Mouse (Mus musculus) cerebellum, postnatal 25 days (tissue): ENCODE data around the gene Serinc4.
A peak's percentile ranks its signal among the peaks of the same experiment; 100 is the strongest.

Experiments
- DNase-seq, 2 experiments: peaks; one replicate each; pipeline ENCODE4 v3.0.0; 2021; ENCODE audit warnings: mixed read lengths in 2 of 2

The Serinc4 gene

DNA sequence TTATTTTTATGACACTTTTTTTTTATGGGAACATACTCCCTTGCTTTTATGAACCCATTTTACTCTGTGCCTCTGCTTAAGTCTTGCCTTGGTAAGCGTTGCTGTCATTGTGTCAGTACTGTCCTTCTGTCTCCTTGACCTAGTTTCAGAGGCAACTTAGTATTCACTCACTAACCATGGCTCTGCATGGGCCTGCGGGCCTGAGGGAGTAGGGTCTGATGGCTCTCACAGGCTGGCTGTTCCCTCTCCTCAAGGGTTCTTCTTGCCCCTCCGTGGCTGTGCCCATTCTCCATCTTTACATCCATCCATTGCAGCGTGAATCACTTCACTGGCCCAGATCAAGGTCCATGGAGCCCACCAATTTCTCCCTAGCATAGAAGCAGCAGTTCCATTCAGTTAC is 10.1 kb downstream of the Serinc4 start:
- no peak for DNase-seq

GRCm38 (mm10) chr2:121445117-121445516 is 11.5 kb downstream of the Serinc4 start:
- DNase-seq, result no peak

DNA sequence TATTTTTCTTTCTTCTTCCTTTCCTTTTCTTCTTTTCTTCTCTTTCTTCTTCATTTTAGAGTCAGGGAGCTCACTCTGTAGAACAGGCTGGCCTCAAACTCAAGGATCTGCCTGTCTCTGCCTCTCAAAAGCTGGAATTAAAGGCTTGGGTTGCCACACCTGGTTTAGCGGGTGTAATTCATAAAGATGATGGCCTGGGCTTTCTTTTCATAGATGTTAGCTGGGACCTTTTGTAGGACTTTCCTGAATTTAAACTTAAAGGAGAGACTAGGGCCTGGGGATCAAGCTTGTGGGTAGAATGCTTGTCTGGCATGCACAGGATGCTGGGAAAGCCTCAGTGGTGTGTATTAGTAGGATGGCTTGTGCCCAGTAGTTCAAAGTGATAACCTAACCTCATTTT is 12.4 kb downstream of the Serinc4 start, which contains the start of gene Ell3:
Ell3 (minus strand) TSS at position 101 of the 400 bp plus-strand sequence.
- no peak for DNase-seq

DNA sequence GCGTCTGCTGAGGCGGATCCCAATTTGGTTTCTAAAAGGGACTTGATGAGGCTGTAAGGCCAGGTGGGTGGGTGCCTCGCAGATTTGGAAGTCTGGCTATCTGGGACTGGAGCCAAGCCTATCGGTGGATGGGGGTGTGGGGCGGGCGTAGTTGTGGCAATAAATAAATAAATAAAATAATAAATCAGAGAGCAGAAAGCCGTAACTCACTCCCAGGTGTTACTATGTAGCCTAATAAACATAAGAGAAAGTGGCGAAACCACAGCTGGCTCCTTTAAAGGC is 13.6 kb downstream of the Serinc4 start:
- no peak for DNase-seq

- DNase-seq, result peak; percentile 62 to 76
These were observed 14.1 kb downstream of the Serinc4 start for GRCm38 (mm10) chr2:121442259-121443067.

- no peak for DNase-seq
These were observed 14.8 kb downstream of the Serinc4 start for GRCm38 (mm10) chr2:121441800-121442199.

- DNase-seq, result no peak
These were observed 15.6 kb downstream of the Serinc4 start for GRCm38 (mm10) chr2:121440834-121441605.

DNA sequence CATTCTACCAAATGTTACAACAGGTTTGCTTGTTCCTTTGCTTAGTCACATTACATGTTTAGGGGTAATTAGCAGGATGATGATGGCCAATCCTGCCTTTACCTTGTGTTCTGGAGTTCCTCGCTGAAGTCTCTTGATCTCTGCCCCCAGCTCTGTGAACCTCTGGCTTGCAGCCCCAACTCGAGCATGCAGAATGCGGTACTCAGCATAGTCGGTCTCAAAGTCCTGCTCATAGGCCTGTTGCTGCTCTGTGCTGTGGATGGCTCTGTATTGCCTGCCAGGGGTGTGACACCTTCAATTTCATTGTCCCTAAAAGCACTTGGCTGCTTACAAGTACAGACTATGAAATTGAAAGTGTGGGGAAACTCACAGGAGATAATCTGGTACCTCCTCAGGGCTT is 16.8 kb downstream of the Serinc4 start:
- DNase-seq, result no peak

- no peak for DNase-seq
These were observed 21.7 kb downstream of the Serinc4 start for GRCm38 (mm10) chr2:121434854-121435253.

GRCm38 (mm10) chr2:121425890-121426289 is 30.7 kb downstream of the Serinc4 start:
- no peak for DNase-seq

- no peak for DNase-seq
These were observed 33.4 kb downstream of the Serinc4 start for GRCm38 (mm10) chr2:121423166-121423565.

DNA sequence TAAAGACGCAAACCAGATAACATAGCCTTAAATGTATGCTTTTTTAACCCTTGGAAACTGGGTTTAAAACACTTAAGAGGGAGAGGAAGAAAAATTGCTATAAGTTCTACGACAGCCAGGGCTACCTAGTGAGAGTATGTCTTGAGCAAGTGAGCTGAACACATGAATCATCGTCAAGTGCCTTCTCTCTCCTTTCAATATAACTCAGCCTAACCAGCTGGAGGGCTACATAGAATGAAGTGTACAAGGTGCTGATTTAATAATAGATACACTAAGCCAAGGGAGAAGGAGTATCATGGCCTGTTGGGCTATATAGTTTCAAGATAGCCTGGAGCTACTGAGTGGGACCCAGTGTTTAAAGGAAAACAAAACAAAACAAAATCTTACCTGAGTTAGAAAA is 38.1 kb downstream of the Serinc4 start:
- DNase-seq, result no peak

DNA sequence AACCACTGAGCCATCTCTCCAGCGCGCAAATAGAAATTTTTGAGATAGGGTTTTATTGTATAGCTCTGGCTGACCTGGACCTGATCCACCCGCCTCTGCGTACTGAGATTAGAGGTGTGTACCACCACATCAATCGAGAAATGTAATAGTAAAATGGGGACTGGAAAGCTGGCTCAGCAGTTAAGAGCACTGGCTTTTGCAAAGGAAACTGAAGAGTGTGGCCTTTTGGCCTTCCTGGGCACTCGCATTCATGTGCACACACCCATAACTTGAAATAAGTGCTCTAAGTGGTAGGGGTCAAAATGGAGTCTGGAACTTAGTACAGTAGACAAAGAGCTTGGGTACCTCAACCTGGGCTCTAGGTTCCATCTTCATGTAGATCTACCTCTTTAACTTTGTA is 40.2 kb downstream of the Serinc4 start:
- no peak for DNase-seq

DNA sequence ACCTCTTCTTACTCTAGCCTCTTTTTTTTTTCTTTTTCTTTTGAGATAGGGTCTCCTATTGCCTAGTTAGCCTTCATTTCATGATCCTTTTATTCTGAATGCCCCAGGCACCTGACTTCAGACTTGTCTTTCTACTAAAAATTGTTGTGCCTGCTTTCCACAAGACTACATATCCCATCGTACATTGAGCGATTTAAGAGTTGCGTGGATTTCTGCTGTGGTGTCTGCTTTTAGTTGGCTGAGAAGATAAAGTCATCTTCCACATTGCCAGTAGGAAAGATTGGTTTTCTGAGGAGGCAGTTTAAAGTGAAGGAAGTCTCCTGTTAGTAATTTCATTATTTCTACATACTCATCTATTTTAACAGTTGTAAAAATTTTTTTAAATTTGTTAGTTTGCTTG is 41.0 kb downstream of the Serinc4 start:
- DNase-seq, result no peak

DNA sequence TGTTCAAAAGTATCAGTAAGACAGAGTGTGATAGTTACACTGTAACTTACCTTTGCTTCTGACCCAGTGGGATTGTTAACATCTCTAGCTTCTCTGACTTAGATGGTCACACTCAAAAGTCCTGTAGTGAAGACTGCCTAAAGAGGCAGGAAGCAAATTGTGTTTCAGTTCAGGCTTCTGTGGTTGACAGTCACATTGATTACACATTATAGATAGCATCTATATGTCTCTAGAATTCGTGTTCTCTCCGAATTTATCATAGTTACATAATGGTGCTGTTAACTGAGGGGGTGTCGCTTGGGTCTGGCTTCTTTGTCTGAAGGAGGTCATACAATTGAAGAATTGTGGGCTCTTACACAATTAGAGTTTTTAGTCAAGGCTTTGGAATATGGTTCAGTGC is 41.5 kb downstream of the Serinc4 start:
- DNase-seq, result no peak

- DNase-seq, result no peak
These were observed 42.4 kb downstream of the Serinc4 start for GRCm38 (mm10) chr2:121414139-121414685.

DNA sequence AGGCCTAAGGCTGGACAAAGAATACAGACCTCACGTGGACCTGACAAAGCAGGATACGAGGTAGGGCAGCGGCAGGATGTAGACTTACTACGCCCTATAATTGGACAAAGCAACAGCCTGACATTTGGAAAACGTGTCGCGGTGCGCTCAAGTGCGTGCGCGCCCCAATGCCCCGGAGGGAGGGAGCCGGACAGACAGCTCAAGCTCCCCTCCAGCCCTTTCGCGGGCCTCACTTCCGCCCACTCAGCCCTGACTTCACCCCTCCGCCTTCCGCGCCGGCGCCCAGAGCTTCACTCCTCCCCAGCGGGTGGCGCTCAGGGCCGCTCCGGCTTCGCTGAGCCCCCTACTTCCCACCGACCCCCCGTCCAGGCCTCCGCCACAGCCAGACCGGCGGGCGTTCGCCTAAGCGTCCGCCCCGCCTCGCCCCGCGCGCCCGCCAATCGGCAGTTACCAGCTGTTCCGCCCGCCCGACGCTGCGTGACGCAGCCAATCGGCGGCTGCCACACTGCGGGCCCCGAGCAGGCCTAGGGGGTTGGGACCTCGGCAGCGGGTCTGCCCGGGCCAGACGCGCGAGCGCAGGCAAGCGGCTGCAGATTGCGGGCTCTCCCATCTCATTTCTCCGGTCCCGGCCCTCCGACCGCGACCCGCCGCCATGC is 43.1 kb downstream of the Serinc4 start, which contains the start of the genes Pdia3 and Catsper2:
Pdia3 (plus strand) TSS at position 389 of the 656 bp plus-strand sequence.
Catsper2 (minus strand) TSS at position 406 of the 656 bp plus-strand sequence.
- peak; percentile 97 for DNase-seq

DNA sequence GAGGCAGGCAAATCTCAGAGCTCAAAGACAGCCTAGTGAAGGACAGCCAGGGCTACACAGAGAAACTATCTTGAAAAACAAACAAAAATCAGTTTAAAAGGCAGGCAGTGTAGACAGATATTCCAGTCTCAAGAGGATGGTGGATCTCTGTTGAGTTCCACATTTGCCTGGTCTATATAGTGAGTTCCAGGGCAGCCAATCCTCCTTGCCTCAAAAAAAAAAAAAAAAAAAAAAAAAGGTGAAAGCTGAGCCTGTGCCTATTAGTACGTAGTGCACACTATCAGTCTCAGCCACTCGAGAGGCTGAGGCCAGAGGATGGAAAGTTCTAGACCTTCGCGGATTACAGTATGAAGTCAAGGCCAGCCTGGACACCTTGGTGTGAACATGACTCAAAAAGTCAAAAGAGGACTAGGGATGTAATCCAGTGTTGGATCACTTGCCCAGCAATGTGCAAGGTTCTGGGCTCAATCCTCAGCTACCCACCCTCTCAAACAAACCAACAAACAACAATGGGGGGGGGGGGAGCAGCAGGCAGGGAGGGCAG is 43.7 kb downstream of the Serinc4 start:
- no peak for DNase-seq

DNA sequence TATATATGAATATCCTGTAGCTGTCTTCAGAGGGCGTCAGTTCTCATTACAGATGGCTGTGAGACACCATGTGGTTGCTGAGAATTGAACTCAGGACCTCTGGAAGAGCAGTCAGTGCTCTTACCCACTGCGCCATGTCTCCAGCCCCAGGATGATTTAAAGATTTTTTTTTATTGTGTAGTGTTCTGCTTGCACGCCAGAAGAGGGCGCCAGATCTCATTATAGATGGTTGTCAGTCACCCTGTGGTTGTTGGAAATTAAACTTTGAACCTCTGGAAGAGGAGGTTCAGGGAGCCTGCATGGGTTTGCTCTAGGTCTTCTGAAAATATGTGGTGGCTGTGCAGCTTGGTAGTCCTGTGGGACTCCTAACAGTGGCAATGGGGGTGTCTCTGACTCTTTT is 48.4 kb downstream of the Serinc4 start:
- peak; percentile 14 to 50 for DNase-seq

DNA sequence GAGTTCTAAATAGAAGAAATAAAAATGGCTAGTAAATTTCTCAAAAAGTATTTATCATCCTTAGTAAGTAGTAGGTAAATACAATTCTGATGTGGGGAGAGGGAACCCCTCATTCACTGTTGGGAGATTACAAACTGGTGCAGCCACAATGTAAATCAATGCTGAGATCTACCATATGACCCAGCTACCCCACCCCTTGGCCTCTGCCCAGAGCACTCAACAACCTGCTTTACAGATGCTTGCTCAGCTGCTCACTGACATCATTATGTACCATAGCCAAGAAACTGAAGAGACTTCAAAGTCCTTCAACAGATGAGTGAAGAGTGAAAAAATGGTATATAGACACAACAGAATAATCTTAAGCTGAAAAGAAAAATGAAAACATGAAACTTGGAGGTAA is 53.3 kb downstream of the Serinc4 start:
- DNase-seq, result no peak

DNA sequence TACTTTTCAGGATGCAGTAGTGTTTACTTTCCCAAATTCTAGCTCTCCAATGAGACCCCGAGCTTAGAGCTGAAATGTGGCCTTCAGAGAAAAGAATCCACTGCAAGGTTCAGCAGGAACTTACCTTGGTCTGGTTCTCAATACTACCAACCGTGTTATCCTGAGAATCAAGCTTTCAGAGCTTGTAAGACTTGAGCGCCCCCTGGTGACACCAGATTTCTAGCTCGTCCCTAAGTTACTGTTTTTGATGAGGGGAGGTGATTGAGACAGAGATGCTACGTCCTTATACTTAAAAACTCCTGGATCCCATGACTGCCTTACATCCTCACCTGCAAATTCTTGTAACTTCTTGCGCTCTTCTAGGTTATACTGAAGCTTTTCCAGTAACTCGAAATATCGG is 60.0 kb downstream of the Serinc4 start:
- DNase-seq, result peak; percentile 91 to 95
